Mouse (Mus musculus) testis, adult 2 months (tissue): ENCODE data around the gene Tgfbi.

ENCODE experiments used
- CTCF ChIP-seq: fragments of 200-500 bp; IDR thresholded peaks from 2 replicates; pipeline ENCODE4 v1.5.1; 2012; ENCODE audit warnings: low read depth, mild to moderate bottlenecking, inconsistent platforms, low read length, moderate library complexity; ENCODE audit not compliant: control insufficient read depth, insufficient read depth, insufficient replicate concordance
- POLR2A ChIP-seq: fragments of 200-500 bp; IDR thresholded peaks from 2 replicates; pipeline ENCODE4 v1.6.1; 2012; ENCODE audit warnings: low read depth, mild to moderate bottlenecking, inconsistent platforms, low read length, moderate library complexity; ENCODE audit not compliant: control insufficient read depth

DNA sequence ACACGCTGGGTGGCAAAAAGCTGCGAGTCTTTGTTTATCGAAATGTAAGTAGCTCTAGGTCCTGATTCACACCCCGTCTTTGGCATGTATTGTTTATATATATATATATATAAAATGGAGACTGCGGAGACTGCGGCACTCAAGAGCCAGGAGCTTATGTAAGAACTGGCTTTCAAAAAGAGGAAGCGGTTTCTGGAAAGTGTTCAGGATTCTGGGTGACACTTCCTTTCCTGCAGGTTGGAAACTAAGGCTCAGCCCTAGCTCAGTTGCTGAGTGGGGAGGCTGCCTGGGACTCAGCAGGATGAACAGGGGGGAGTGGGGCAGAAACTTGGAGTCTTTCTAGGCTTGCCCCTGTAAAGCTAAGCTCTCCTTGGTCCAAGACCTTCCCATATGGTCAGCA lies 22.0 kb downstream of the Tgfbi start:
- no peak for TF ChIP-seq POLR2A
- no peak for TF ChIP-seq CTCF
